Mouse (Mus musculus): ENCODE data around the gene Faap20.

The Faap20 gene

DNA sequence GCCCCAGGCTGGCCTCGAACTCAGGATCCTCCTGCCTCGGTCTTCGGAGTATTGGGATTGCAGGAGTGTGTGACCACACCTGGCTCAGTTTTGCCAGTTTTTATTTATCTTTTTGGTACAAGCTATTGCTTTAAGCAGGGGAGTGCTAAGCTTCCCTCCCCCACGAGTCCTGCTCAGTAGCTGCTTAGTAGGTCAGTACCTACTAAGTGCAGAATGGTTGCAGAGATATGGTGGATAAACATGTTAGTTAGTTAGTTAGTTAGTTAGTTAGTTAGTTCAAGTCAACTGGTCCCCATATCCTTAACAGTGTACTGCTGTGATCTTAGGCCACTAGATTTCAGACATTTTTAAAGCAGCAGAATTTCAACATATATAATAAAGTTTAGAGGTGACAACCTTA lies 36.5 kb downstream of the Faap20 start:
- DNase-seq (ENCODE audit: low read depth) = no peak

- DNase-seq (ENCODE audit: low read depth) = no peak
These were observed 38.1 kb downstream of the Faap20 start for GRCm38 (mm10) chr4:155287713-155288112.

- DNase-seq (ENCODE audit: low read depth) = no peak
These were observed 39.0 kb downstream of the Faap20 start for GRCm38 (mm10) chr4:155288586-155288985.

DNA sequence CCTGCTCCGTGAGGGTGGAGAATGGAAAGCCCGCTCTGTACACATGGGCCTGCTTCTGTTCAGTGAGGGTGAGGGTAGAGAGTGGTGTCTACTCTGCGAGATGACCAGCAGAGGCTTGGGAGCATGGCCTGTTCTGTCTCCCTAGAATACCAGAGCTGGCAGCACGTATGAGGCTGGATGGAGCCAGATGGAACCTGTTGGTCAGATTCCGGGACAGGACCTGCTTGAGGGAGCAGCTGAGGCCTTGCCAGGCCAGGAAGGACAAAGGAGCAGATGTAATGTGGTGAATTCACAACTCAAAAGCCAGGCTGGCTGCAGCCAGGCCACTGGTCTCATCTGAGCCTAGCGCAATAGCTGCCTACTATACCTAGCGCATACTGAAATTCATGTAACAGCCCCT lies 40.4 kb downstream of the Faap20 start:
- DNase-seq (ENCODE audit: low read depth) = no peak

DNA sequence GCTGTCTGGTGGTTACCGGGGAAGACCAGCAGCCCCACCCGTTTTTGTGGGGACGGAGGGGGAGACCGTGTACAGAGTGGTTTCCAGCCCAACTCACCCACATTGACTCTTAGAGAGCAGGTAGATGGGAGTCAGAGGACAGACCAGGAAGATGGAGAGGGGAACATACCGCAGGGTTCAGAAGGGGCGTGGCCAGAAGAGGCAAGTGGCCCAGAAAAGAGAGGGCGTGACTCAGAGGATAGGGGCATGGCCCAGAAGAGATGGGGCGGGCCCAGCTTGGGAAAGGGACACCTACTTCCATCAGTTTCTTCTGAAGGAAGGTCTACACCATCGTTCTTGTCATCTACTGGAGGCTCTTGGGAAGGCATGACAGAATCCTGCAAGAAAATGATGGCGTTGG lies 43.3 kb downstream of the Faap20 start:
- DNase-seq (ENCODE audit: low read depth) = no peak

GRCm38 (mm10) chr4:155294381-155294780 lies 44.8 kb downstream of the Faap20 start:
- DNase-seq (ENCODE audit: low read depth) = no peak

DNA sequence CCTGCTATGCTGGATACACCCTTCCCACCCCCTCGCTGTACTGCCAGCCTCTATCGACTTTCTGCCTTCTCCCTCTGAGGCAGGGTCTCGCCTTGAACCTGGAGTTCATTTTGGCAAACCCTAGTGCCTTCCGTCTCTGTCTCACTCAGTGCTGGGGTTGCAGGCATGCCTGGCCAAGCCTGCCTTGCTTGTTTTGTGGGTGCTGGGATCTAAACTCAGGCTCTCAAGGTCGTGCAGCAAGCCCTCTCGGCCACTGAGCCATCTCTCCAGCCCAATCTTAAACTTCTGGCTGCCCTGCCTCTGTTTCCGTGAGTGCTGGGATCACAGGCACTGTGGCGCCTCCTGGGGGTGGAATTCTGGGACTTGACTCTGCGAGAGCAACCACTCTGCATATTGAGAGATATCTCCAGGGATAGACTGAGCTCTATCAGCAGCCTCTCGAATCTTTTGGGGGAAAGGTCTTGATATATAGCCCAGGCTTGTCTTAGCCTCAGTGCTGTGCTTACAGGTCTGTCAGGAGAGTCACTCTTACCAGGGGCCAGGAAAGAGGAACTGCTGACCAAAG lies 45.5 kb downstream of the Faap20 start:
- no peak for DNase-seq (ENCODE audit: low read depth)

DNA sequence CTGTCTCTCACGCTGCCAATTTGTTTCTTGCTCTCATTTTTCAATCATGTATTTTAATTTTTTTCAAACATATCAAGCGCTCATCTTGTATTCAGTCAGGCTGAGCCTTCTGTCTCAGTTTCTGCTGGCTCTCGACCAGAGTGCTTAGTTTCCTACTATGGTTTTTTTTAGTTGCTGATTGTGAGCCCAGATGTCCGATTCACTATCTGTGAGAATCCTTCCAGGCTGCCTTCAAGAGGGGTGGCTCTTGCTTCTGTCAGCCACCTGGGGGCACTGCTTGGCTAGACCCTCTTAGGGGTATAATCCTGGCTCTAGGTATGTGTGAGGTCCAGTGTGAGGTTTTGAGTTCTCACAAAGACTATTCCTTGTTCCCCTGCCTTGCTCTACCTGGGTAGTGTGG lies 46.4 kb downstream of the Faap20 start:
- no peak for DNase-seq (ENCODE audit: low read depth)

DNA sequence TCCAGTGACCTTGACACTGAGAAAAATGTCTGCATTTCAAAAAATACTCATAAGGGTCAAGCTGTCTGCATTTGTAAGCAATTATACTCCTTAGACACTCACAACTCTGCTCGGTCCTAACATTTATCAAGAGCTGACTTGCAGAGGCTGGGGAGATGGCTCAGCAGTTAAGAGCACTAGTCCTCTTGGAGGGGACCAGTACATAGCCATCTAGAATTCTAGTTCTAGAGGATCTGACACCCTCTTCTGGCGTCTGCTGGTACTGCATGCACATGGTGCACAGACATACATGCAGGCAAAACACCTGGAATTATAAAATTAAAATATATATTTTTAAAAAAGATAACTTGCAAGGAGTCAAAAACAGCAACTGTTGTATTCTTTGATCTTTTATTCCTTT lies 47.5 kb downstream of the Faap20 start:
- DNase-seq (ENCODE audit: low read depth) = peak; percentile 40

DNA sequence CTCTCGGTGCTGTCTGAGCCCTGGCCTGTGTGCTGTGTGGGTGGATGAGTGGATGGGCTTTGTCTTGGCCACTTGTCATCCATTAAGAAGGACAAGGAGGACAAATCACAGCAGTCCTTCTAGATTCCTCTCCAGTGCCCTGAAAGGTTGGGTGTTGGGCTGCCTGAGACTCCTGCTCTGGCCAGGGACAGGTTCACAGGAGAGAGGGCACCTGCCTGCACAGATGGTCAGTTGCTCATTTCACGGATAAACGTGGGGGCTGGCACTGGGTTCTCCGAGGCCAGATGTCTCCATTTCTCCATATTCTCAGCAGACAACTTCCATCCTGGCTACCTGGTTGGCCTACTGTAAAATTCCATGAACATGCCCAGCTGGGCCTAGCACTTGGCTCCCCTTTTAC lies 49.2 kb downstream of the Faap20 start:
- no peak for DNase-seq (ENCODE audit: low read depth)

DNA sequence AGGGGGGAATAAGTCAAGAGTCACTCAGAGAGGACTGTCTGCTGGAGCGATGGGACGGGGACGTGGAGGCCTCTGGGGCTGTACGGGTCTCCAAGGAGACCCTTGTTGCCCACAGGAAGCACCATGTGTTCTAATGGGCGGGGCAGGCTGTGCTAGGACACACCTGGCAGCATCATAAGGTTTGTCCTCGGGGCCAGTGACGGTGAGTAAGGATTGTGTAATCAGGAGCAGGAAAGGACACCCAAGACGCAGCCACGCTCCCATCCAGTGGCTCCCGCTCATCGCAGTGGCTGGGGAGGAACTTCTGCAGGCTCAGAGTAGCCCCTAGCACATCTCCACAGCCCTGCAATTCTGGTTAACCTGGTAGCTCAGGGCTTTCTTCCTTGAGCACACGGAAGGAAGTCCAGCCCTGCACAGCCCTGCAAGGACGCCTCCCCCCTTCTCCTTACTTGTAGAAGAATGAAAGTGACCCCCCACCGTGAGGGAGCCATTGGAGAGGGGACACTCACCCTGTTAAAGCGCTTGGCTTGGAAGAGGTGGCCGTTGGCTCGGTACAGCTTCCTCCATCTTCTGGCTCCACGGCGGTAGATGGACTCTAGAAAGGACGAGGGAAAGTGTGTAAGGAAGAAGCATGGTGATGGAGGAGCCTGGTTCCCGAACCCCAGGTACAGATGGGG lies 51.0 kb downstream of the Faap20 start:
- no peak for DNase-seq (ENCODE audit: low read depth)

- DNase-seq (ENCODE audit: low read depth) = no peak
These were observed 51.5 kb downstream of the Faap20 start for GRCm38 (mm10) chr4:155301098-155301447.

GRCm38 (mm10) chr4:155301965-155302364 lies 52.4 kb downstream of the Faap20 start:
- DNase-seq (ENCODE audit: low read depth) = no peak

DNA sequence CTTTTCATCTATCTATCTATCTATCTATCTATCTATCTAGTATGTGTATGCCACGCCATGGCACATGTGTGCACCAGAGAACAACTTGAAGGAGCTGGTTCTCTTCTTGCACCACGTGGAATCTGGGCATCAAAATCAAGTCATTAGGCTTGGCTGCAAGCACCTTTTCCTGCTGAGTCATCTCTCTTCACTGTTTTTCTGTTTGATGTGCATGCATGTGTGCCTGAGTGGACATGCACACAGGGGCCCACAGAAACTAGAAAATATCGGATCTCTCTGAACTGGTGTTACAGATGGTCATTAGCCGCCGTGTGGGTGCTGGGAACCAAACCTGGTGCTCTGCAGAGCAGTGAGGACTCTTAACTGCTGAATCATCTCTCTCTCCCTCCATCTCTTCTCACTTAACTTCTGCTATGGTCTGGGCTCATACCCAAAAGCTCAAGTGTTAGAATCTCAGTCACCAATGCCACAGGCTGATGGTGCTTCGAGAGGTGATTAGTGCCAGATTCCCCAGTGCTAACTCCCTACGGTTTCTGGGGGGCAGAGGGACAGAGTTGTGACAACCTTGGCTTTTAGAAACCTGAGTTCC lies 55.0 kb downstream of the Faap20 start:
- DNase-seq (ENCODE audit: low read depth) = no peak

DNA sequence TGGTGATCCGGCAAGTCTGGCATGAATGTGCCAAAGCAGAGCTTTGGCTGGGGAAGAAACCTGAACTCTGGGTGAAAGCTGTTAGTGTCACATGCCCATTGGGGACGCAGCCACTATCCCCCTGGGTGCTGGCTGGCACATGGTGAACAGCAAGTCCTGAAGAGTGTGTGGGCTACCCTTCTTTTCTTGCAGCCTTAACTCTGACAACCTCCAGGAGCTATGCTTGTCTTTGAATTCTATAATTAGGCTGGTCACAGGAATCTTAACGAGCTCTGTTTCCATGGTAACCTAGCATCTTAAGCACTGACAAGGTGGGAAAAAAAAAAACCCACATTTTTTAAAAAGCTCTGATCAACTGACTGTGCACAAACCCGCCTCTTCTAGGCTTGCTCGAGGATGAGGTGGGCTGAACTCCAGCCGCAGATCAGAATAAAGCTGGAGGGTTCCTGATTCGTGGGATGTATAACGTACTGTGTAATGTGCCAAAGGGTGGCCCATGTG lies 56.0 kb downstream of the Faap20 start:
- peak; percentile 13 for DNase-seq (ENCODE audit: low read depth)
